Mouse (Mus musculus): ENCODE results near the gene Ifi214. TPM values are rescaled to one million over a fixed set of nuclear protein-coding genes. Genes with fewer than 3 reads are reported as not detected.
"Not testable (repeated sequence)": the region's sequence is repeated elsewhere in the genome, so short reads cannot be mapped to it uniquely, and the experiment has no call there.

The Ifi214 gene
- polyA plus RNA-seq (2014; fragmentation: Nextera tagmentation; extraction: Ambion mirVana), result not detected in 2 replicates

DNA sequence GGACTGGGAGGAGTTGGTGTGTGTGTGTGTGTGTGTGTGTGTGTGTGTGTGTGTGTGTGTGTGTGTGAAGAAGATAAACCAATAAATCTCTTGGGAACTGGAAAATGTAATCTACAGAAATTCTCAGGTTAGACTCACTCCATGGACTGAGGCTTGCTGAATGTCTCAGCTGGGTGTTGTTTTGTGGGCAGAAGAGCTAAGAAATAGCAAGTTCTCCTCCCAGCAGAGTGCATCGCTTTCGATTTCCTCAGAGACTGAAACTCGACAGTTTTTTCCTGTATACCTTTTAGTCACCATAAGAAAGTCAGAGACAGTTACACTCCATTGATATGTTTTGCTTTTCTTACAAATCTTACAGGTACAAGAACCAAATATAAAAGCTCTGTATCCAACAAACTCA, at the start of gene Ifi214:
TSS of gene Ifi214 (minus strand) at position 167 of the 400 bp plus-strand sequence.
- 88% methylated on average over 3 of the region's 3 CpGs for WGBS
- H3K9ac ChIP-seq, DNase-seq: not testable (repeated sequence)

DNA sequence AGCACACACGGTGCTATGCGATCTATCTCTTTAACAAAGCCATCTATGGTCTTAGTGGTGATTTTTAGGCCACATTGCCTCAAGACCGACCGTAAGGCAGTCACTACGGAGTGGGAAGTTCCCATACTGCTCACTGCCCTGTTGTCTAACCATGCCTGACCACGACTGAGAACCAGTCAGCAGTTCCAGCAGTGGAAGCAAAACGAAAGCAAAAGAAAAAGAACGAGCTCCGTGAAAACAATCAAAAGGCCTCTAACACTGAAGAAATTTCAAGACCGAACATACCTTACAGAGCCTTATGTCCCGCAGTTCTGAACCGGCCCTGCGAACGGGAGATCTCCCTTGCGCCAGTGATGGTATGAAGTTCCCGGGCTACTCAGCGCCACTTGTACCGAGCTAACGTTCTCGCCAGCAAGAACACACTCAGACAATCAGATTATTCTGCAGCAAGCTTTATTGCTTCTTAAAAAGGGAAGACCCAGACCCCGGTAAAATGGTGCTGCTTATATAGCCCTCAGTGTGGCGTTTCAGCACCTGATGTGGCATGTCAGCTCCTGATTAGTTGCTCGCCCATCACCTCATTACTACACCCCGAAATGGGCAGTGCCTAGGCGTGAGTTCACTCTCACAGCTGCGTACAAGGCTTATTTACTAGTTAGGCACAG, 44.3 kb upstream of the Ifi214 start:
- Histone ChIP-seq H3K36me3 (ENCODE audit: insufficient read depth) (no peaks in the 10 kb centered on the region), H3K27me3 (ENCODE audit: insufficient read depth, low read length) (no peaks in the 10 kb centered on the region), H3K9ac (no peak overlapping the region), H3K27ac (ENCODE audit: low read depth) (no peak overlapping the region), H3K9me3 (ENCODE audit: low read depth, low read length) (peaks cover 14% of the 10 kb centered on the region; the same call in 1 of the 2 replicates), H3K4me3 (ENCODE audit: low read depth, low read length) (no peak overlapping the region), H3K4me2 (no peak overlapping the region), H3K4me1 (ENCODE audit: insufficient read depth) (no peaks in the 10 kb centered on the region)
- DNase-seq (no peak), ATAC-seq (ENCODE audit: insufficient read depth) (no peak)
- no peak for TF ChIP-seq CTCF (IDR thresholded peaks at IDR 0.05; ENCODE audit: low read depth)
- 90% methylated on average over 26 of the region's 26 CpGs for WGBS

More for the DNA sequence above, at the start of gene Ifi214:
- not testable (repeated sequence) for H3K36me3 ChIP-seq (ENCODE audit: insufficient read depth); H3K4me3 ChIP-seq (ENCODE audit: low read depth, low read length); H3K27me3 ChIP-seq (ENCODE audit: insufficient read depth, low read length); H3K4me1 ChIP-seq (ENCODE audit: insufficient read depth); H3K27ac ChIP-seq (ENCODE audit: low read depth); ATAC-seq (ENCODE audit: insufficient read depth); H3K9me3 ChIP-seq (ENCODE audit: low read depth, low read length); H3K4me2 ChIP-seq

DNA sequence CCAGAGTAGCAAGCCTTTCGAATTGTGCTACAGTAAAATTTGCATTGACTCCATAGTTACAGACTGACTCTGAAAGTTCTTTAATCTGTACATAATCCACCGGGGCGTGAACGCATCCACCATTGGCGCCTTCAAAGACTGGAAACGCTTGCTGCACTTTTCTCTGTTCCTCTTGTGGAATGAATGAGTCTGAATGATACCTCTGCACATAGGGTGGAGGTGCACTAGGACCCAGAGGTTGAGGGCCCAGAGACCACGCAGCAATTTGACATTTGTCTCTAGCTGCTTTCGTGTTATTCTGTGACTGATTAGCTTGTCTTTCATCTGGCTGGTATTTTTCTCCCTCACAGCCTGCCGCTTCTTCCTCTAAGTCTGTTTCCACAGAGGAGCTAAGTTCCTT, 43.3 kb upstream of the Ifi214 start:
- TF ChIP-seq CTCF (IDR thresholded peaks at IDR 0.05; ENCODE audit: low read depth), result no peak
- Histone ChIP-seq H3K4me1 (ENCODE audit: insufficient read depth) (no peaks in the 10 kb centered on the region), H3K27me3 (ENCODE audit: insufficient read depth, low read length) (no peaks in the 10 kb centered on the region), H3K27ac (ENCODE audit: low read depth) (no peak overlapping the region), H3K9ac (no peak overlapping the region), H3K4me2 (no peak overlapping the region), H3K9me3 (ENCODE audit: low read depth, low read length) (peaks cover 14% of the 10 kb centered on the region; the same call in 1 of the 2 replicates), H3K36me3 (ENCODE audit: insufficient read depth) (no peaks in the 10 kb centered on the region), H3K4me3 (ENCODE audit: low read depth, low read length) (no peak overlapping the region)
- 88% methylated on average over 9 of the region's 9 CpGs for WGBS
- ATAC-seq (ENCODE audit: insufficient read depth), result no peak
- no peak for DNase-seq

DNA sequence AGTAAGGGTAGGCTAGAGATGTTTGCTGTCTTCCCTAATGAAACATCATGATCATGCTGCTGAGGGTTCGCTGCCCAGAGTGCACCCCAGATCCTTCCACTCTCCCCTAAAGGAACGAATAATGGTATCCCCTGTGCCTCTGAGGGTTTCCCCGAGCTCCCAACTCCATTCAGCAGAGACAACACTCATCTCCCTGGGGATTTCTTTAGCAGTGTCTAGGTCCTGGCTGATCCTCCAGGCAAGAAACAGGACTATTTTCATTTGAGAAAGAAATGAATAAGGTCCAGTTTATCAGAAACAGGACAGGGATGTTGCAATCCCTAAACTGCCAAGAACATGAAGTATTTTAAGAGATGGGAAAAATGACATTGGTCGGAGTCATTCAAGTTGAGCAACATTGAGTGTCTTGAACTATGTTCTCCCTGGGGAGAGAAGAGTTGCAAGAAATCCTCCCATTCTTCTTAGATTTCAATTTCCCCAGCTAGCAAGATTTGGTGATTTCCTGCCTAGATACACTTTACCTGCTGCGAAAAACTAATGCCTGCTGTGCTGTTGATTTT, 14.8 kb upstream of the Ifi214 start:
- not testable (repeated sequence) for H3K36me3 ChIP-seq (ENCODE audit: insufficient read depth); DNase-seq; H3K4me3 ChIP-seq (ENCODE audit: low read depth, low read length); H3K4me1 ChIP-seq (ENCODE audit: insufficient read depth); H3K27ac ChIP-seq (ENCODE audit: low read depth); H3K9me3 ChIP-seq (ENCODE audit: low read depth, low read length); H3K27me3 ChIP-seq (ENCODE audit: insufficient read depth, low read length); H3K9ac ChIP-seq; H3K4me2 ChIP-seq; ATAC-seq (ENCODE audit: insufficient read depth)
- 71% methylated on average over 5 of the region's 5 CpGs for WGBS

DNA sequence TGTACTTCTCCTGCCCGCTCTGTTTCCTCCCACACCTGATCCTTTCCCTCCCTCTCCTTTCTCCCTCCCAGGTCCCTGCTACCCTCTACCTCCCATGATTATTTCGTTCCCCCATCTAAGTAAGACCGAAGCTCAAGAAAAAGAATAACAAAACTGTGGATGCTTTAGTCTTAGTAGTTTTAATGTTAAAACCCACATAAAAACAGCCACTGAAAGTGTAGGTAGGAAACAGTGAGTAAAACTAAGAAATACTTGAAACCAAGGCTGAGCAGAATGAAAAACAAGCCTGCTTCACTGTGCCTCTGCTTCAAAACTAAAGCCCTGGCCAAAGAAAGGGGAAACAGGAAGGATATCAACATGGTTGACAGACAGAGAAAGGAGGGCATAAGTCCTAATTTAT, 13.0 kb upstream of the Ifi214 start:
- not testable (repeated sequence) for DNase-seq

DNA sequence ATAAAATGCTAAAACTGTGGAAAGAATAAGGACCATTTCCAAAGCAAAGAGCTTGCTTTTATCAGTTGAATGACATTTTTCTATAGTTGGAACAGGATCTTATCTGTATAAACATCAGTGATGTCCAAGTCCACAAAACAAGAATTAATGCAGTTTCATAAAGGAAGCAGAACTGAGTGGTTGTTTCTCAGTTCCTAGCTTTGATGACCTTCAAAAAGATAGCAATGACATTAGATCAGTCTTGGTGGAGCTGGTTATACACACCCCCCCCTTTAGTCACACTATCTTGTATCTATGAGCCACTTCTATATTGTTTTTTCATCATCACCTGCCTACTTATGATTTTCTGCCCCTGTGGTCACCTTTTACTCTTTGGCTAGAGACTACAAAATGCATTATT, 14.3 kb downstream of the Ifi214 start:
- no peak for TF ChIP-seq CTCF (IDR thresholded peaks at IDR 0.05; ENCODE audit: low read depth)
- Histone ChIP-seq H3K9ac (no peak overlapping the region), H3K4me3 (ENCODE audit: low read depth, low read length) (no peak overlapping the region), H3K27ac (ENCODE audit: low read depth) (no peak overlapping the region), H3K4me1 (ENCODE audit: insufficient read depth) (no peaks in the 10 kb centered on the region), H3K27me3 (ENCODE audit: insufficient read depth, low read length) (no peaks in the 10 kb centered on the region), H3K9me3 (ENCODE audit: low read depth, low read length) (no peaks in the 10 kb centered on the region), H3K36me3 (ENCODE audit: insufficient read depth) (no peaks in the 10 kb centered on the region), H3K4me2 (no peak overlapping the region)
- ATAC-seq (ENCODE audit: insufficient read depth) (no peak), DNase-seq (no peak)

More for the DNA sequence above, 13.0 kb upstream of the Ifi214 start:
- H3K4me1 ChIP-seq (ENCODE audit: insufficient read depth); H3K9me3 ChIP-seq (ENCODE audit: low read depth, low read length); H3K4me3 ChIP-seq (ENCODE audit: low read depth, low read length); H3K27me3 ChIP-seq (ENCODE audit: insufficient read depth, low read length); H3K27ac ChIP-seq (ENCODE audit: low read depth); ATAC-seq (ENCODE audit: insufficient read depth); H3K9ac ChIP-seq; H3K4me2 ChIP-seq; H3K36me3 ChIP-seq (ENCODE audit: insufficient read depth): not testable (repeated sequence)
- 77% methylated on average over 3 of the region's 3 CpGs for WGBS

DNA sequence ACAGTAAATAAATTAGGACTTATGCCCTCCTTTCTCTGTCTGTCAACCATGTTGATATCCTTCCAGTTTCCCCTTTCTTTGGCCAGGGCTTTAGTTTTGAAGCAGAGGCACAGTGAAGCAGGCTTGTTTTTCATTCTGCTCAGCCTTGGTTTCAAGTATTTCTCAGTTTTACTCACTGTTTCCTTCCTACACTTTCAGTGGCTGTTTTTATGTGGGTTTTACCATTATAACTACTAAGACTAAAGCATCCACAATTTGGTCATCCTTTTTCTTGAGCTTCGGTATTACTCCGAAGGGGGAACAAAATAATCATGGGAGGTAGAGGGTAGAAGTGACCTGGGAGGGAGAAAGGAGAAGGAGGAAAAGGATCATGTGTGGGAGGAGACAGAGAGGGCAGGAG, 25.2 kb downstream of the Ifi214 start:
- not testable (repeated sequence) for H3K36me3 ChIP-seq (ENCODE audit: insufficient read depth); H3K27ac ChIP-seq (ENCODE audit: low read depth); H3K4me3 ChIP-seq (ENCODE audit: low read depth, low read length); H3K4me1 ChIP-seq (ENCODE audit: insufficient read depth); H3K9me3 ChIP-seq (ENCODE audit: low read depth, low read length); ATAC-seq (ENCODE audit: insufficient read depth); H3K27me3 ChIP-seq (ENCODE audit: insufficient read depth, low read length); DNase-seq; H3K9ac ChIP-seq; H3K4me2 ChIP-seq
- 89% methylated on average over 2 of the region's 2 CpGs for WGBS

DNA sequence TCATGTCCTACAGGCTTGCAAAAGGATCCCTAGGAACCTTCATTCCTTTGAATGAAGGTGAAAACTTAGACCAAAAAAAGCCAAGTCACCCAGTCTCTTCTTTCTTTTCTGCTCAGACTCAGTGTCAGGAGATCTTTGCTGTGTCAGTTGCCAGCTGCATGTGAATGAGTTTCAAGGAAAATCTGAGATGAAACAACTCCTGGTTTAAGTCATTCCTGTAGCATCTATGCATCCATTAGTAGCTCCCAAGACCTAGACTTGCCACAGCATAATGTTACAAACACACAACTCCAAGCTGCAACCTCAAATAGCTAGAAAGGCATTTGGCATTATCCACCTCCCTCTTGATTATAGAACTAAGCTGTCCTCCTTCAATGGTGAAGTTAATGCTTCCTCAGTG, 44.3 kb downstream of the Ifi214 start:
- H3K27ac ChIP-seq (ENCODE audit: low read depth); H3K9ac ChIP-seq; ATAC-seq (ENCODE audit: insufficient read depth); H3K4me1 ChIP-seq (ENCODE audit: insufficient read depth); DNase-seq; H3K27me3 ChIP-seq (ENCODE audit: insufficient read depth, low read length); H3K4me2 ChIP-seq; H3K4me3 ChIP-seq (ENCODE audit: low read depth, low read length); H3K9me3 ChIP-seq (ENCODE audit: low read depth, low read length); H3K36me3 ChIP-seq (ENCODE audit: insufficient read depth): not testable (repeated sequence)

DNA sequence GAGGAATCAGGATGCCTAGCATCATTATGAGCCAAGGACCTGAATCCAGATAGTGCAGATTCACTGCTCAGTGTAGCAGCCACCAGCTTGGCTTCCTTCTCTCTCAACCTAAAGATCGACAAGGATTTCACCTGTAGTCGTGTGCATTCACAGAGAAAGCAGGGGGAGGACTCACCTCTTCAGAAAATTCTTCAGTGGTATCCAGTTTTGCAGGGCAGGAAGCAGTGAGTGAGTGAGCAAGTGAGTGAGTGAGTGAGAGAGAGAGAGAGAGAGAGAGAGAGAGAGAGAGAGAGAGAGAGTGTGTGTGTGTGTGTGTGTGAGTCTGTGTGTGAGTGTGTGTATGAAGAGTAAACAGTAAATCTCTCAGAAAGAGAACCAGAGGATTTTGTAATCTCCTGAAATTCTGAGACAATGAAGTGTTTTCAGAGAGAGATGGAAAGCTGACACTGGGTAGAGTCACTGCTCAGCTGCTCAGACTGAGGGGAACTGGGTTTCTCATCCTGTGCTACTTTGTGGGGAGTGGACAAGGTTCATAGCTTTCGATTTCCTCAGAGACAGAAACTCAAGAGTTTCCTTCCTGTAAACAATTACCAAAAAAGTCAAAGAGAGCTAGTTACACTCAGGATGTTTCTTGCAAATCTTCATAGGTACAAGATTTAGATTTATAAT, 44.8 kb downstream of the Ifi214 start, which contains the start of gene Ifi206:
TSS of gene Ifi206 (minus strand) at position 230 of the 669 bp plus-strand sequence.
- H3K4me3 ChIP-seq (ENCODE audit: low read depth, low read length); DNase-seq; H3K36me3 ChIP-seq (ENCODE audit: insufficient read depth); H3K27me3 ChIP-seq (ENCODE audit: insufficient read depth, low read length); H3K9ac ChIP-seq; H3K4me2 ChIP-seq; H3K27ac ChIP-seq (ENCODE audit: low read depth); H3K9me3 ChIP-seq (ENCODE audit: low read depth, low read length); ATAC-seq (ENCODE audit: insufficient read depth); H3K4me1 ChIP-seq (ENCODE audit: insufficient read depth): not testable (repeated sequence)
- WGBS, result 65% methylated on average over 3 of the region's 3 CpGs

DNA sequence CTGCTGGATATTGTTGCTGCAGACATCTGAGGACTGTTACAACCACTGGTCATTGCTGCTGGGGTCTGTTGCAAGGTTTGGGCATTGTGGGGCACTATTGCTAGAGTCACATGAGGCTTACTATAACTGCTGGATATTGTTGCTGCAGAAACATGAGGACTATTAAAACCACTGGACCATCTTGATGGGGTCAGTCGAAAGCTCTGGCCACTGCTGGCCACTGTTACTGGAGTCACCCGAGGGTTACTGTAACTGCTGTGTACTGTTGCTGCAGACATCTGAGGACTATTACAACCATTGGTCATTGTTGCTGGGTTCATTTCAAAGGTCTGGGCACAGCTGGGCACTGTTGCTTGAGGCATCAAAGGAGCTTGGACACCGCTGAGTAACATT, 54.6 kb downstream of the Ifi214 start:
- H3K9me3 ChIP-seq (ENCODE audit: low read depth, low read length); ATAC-seq (ENCODE audit: insufficient read depth); H3K4me3 ChIP-seq (ENCODE audit: low read depth, low read length); H3K27ac ChIP-seq (ENCODE audit: low read depth); H3K4me1 ChIP-seq (ENCODE audit: insufficient read depth); DNase-seq; H3K4me2 ChIP-seq; H3K27me3 ChIP-seq (ENCODE audit: insufficient read depth, low read length); H3K9ac ChIP-seq; H3K36me3 ChIP-seq (ENCODE audit: insufficient read depth): not testable (repeated sequence)
- 81% methylated on average over 3 of the region's 3 CpGs for WGBS
